Mouse (Mus musculus) heart, embryonic 15.5 days (tissue): ENCODE results near the gene Fmo2. TPM values are rescaled to one million over a fixed set of nuclear protein-coding genes. Genes with fewer than 3 reads are reported as not detected.

Experiments used
- ATAC-seq: fragments of 200-750 bp; cut with Nextera tagmentation; replicated peaks from 2 replicates; pipeline ENCODE4 v1.8.0; 2017; ENCODE audit warnings: low read depth, moderate TSS enrichment; ENCODE audit not compliant: insufficient number of reproducible peaks, insufficient read depth, low FRiP score
- H3K27ac ChIP-seq: fragments of 300-500 bp; sonication (generic); 2 replicates; pipeline ENCODE4 v1.5.1; 2015; ENCODE audit warnings: mild to moderate bottlenecking, inconsistent platforms
- H3K27me3 ChIP-seq: fragments of 300-500 bp; sonication (generic); 2 replicates; pipeline ENCODE4 v1.6.1; 2015; ENCODE audit warnings: inconsistent platforms
- H3K36me3 ChIP-seq: fragments of 300-500 bp; sonication (generic); 2 replicates; pipeline ENCODE4 v1.6.1; 2015; ENCODE audit warnings: mild to moderate bottlenecking, inconsistent platforms
- H3K4me1 ChIP-seq: fragments of 300-500 bp; sonication (generic); replicated peaks from 2 replicates; pipeline ENCODE4 v1.6.1; 2015; ENCODE audit warnings: inconsistent platforms
- H3K4me2 ChIP-seq: fragments of 300-500 bp; sonication (generic); 2 replicates; pipeline ENCODE4 v1.6.1; 2015; ENCODE audit warnings: inconsistent platforms, mild to moderate bottlenecking, moderate library complexity
- H3K4me3 ChIP-seq: fragments of 300-500 bp; sonication (generic); 2 replicates; pipeline ENCODE4 v1.5.1; 2015; ENCODE audit warnings: mild to moderate bottlenecking, inconsistent platforms
- H3K9ac ChIP-seq: fragments of 300-500 bp; sonication (generic); 2 replicates; pipeline ENCODE4 v1.6.1; 2015; ENCODE audit warnings: mild to moderate bottlenecking, inconsistent platforms
- H3K9me3 ChIP-seq: fragments of 300-500 bp; sonication (generic); replicated peaks from 2 replicates; pipeline ENCODE4 v1.6.1; 2016; ENCODE audit warnings: inconsistent platforms
- WGBS: fragments of 180-500 bp; shearing (Covaris S2); methylation state at CpG from one replicate; pipeline ENCODE4 v1.1.7; 2015; ENCODE audit warnings: mixed read lengths; 5-methylcytosine and 5-hydroxymethylcytosine counted together
- polyA plus RNA-seq: library from polyadenylated mRNA; unstranded; fragments of >200 nt; fragmentation: Nextera tagmentation; extraction: Ambion mirVana; gene quantifications from 2 replicates; pipeline ENCODE4 v1.2.1, GENCODE M21; 2015

Gene Fmo2
- polyA plus RNA-seq = 7.7 and 8.0 TPM in 2 replicates

- H3K27me3 ChIP-seq = no peaks in the 10 kb centered on the region
- H3K36me3 ChIP-seq = no peaks in the 10 kb centered on the region
- ATAC-seq = no peak
- no peaks in the 10 kb centered on the region for H3K9me3 ChIP-seq
- H3K4me3 ChIP-seq = no peak within 1 kb of the TSS
- H3K4me2 ChIP-seq = no peak within 1 kb of the TSS
- WGBS = 63% methylated on average over 14 of the region's 14 CpGs
- no peak within 1 kb of the TSS for H3K9ac ChIP-seq
- no peaks in the 10 kb centered on the region for H3K4me1 ChIP-seq
- no peak within 1 kb of the TSS for H3K27ac ChIP-seq
These were observed at the start of gene Fmo2 for GRCm38 (mm10) chr1:162897838-162898811. Gene Fmo2, minus strand, starts transcription at chr1:162898726.

GRCm38 (mm10) chr1:162947934-162948333, 49.4 kb upstream of the Fmo2 start:
- H3K4me1 ChIP-seq = no peaks in the 10 kb centered on the region
- H3K9ac ChIP-seq = no peak overlapping the region
- no peak overlapping the region for H3K4me3 ChIP-seq
- H3K27ac ChIP-seq = no peak overlapping the region
- no peaks in the 10 kb centered on the region for H3K36me3 ChIP-seq
- H3K27me3 ChIP-seq = no peaks in the 10 kb centered on the region
- H3K9me3 ChIP-seq = no peaks in the 10 kb centered on the region
- WGBS = 91% methylated on average over 6 of the region's 6 CpGs
- no peak for ATAC-seq
- no peak overlapping the region for H3K4me2 ChIP-seq

GRCm38 (mm10) chr1:162946837-162947558, 48.5 kb upstream of the Fmo2 start:
- no peak overlapping the region for H3K9ac ChIP-seq
- H3K27me3 ChIP-seq = no peaks in the 10 kb centered on the region
- no peaks in the 10 kb centered on the region for H3K4me1 ChIP-seq
- WGBS = 77% methylated on average over 4 of the region's 4 CpGs
- H3K4me3 ChIP-seq = no peak overlapping the region
- H3K36me3 ChIP-seq = no peaks in the 10 kb centered on the region
- H3K4me2 ChIP-seq = no peak overlapping the region
- no peak overlapping the region for H3K27ac ChIP-seq
- no peak for ATAC-seq
- H3K9me3 ChIP-seq = no peaks in the 10 kb centered on the region

- Histone ChIP-seq H3K4me3 (no peak overlapping the region), H3K27me3 (no peaks in the 10 kb centered on the region), H3K4me2 (no peak overlapping the region), H3K9me3 (no peaks in the 10 kb centered on the region), H3K36me3 (no peaks in the 10 kb centered on the region), H3K4me1 (no peaks in the 10 kb centered on the region), H3K9ac (no peak overlapping the region), H3K27ac (no peak overlapping the region)
- ATAC-seq = no peak
- 54% methylated on average over 6 of the region's 6 CpGs for WGBS
These were observed 45.2 kb upstream of the Fmo2 start for GRCm38 (mm10) chr1:162943700-162944099.

GRCm38 (mm10) chr1:162938696-162939351, 40.3 kb upstream of the Fmo2 start:
- Histone ChIP-seq H3K36me3 (no peaks in the 10 kb centered on the region), H3K4me2 (no peak overlapping the region), H3K27me3 (no peaks in the 10 kb centered on the region), H3K4me1 (no peaks in the 10 kb centered on the region), H3K9me3 (no peaks in the 10 kb centered on the region), H3K4me3 (no peak overlapping the region), H3K27ac (peak overlapping the region; percentile 15; the same call in 1 of the 2 replicates), H3K9ac (no peak overlapping the region)
- peak; percentile 67 for ATAC-seq
- 55% methylated on average over 4 of the region's 4 CpGs for WGBS

GRCm38 (mm10) chr1:162937970-162938695, 39.6 kb upstream of the Fmo2 start:
- WGBS = 62% methylated on average over 5 of the region's 5 CpGs
- Histone ChIP-seq H3K4me1 (no peaks in the 10 kb centered on the region), H3K9ac (no peak overlapping the region), H3K27me3 (no peaks in the 10 kb centered on the region), H3K4me3 (no peak overlapping the region), H3K4me2 (no peak overlapping the region), H3K36me3 (no peaks in the 10 kb centered on the region), H3K27ac (peak overlapping the region; percentile 17), H3K9me3 (no peaks in the 10 kb centered on the region)
- ATAC-seq = 0 out of 2 replicates have a peak, but pooled peaks have one; percentile 35

- Histone ChIP-seq H3K4me1 (no peaks in the 10 kb centered on the region), H3K9me3 (no peaks in the 10 kb centered on the region), H3K36me3 (no peaks in the 10 kb centered on the region), H3K27me3 (no peaks in the 10 kb centered on the region), H3K27ac (peak within 1 kb of the TSS; percentile 17), H3K4me2 (no peak within 1 kb of the TSS), H3K4me3 (no peak within 1 kb of the TSS), H3K9ac (no peak within 1 kb of the TSS)
- no peak for ATAC-seq
- WGBS = 82% methylated on average over 6 of the region's 6 CpGs
These were observed 38.9 kb upstream of the Fmo2 start, which contains the start of gene Fmo6 for GRCm38 (mm10) chr1:162937415-162937814. Gene Fmo6, minus strand, starts transcription at chr1:162937515.

GRCm38 (mm10) chr1:162934374-162935012, 36.0 kb upstream of the Fmo2 start:
- Histone ChIP-seq H3K4me2 (no peak overlapping the region), H3K27me3 (no peaks in the 10 kb centered on the region), H3K4me3 (no peak overlapping the region), H3K9me3 (no peaks in the 10 kb centered on the region), H3K36me3 (no peaks in the 10 kb centered on the region), H3K9ac (no peak overlapping the region), H3K27ac (no peak overlapping the region), H3K4me1 (no peaks in the 10 kb centered on the region)
- WGBS = 68% methylated on average over 4 of the region's 4 CpGs
- no peak for ATAC-seq

- Histone ChIP-seq H3K27ac (no peak overlapping the region), H3K4me1 (no peaks in the 10 kb centered on the region), H3K4me3 (no peak overlapping the region), H3K36me3 (no peaks in the 10 kb centered on the region), H3K4me2 (no peak overlapping the region), H3K27me3 (no peaks in the 10 kb centered on the region), H3K9ac (no peak overlapping the region), H3K9me3 (no peaks in the 10 kb centered on the region)
- no peak for ATAC-seq
- 64% methylated on average over 4 of the region's 4 CpGs for WGBS
These were observed 33.9 kb upstream of the Fmo2 start for GRCm38 (mm10) chr1:162932386-162932785.

GRCm38 (mm10) chr1:162931880-162932279, 33.4 kb upstream of the Fmo2 start:
- no peaks in the 10 kb centered on the region for H3K36me3 ChIP-seq
- no peak overlapping the region for H3K9ac ChIP-seq
- H3K27ac ChIP-seq = peak overlapping the region; percentile 15; the same call in 1 of the 2 replicates
- H3K27me3 ChIP-seq = no peaks in the 10 kb centered on the region
- no peak overlapping the region for H3K4me3 ChIP-seq
- no peak overlapping the region for H3K4me2 ChIP-seq
- 85% methylated on average over 5 of the region's 5 CpGs for WGBS
- no peak for ATAC-seq
- no peaks in the 10 kb centered on the region for H3K4me1 ChIP-seq
- no peaks in the 10 kb centered on the region for H3K9me3 ChIP-seq
